Mouse (Mus musculus) right cerebral cortex, postnatal 4 days (tissue): Measurements from ENCODE around the gene Gm4312.
"Not testable (repeated sequence)": the region's sequence is repeated elsewhere in the genome, so short reads cannot be mapped to it uniquely, and the experiment has no call there.

Experiments used
- DNase-seq: peaks from one replicate; pipeline ENCODE4 v3.0.0-alpha.2; 2022

Gm4312 gene

DNA sequence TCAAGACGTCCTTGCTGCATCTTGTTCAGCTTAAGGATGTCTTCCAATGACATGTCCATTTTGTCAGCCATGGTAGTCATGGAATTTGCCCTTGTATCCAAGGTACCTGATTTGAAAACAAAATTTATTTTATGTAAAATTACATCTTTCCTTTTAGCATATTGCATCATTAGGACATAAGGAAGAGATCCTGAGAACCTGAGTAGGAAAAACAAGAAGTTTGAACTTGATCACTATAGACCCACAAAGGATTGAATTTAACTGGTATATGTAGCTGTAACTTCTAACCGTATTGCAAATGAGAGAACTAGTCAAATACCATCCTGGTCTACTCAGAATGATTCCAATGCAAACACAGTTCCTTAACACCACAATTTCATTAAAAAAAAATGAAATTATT, at the start of gene Gm4312:
Gm4312 (minus strand) TSS at position 101 of the 400 bp plus-strand sequence.
- not testable (repeated sequence) for DNase-seq

- no peak for DNase-seq
Observed at GRCm38 (mm10) chr10:100427592-100427991, 45.2 kb upstream of the Gm4312 start.

GRCm38 (mm10) chr10:100415566-100415965, 33.2 kb upstream of the Gm4312 start:
- no peak for DNase-seq

DNA sequence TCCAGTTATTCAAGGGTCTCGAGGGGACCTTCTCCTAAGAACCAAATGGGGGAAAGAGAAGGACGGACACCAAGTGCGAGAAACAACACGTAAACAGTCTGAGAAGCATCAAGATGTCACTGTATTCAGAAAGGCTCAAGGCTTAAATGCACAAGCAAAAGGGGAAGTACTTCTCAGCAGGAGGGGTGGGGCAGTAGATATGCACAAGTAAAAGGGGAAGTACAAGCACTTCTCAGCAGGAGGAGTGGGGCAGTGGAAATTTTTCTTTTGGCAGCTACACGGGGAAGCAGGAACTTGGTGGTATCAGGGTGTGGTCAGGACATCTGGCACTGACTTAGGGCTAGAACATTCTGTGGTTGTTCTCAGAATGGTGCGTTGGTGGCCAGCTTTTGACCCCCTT, 19.9 kb upstream of the Gm4312 start:
- not testable (repeated sequence) for DNase-seq

GRCm38 (mm10) chr10:100361038-100361437, 21.3 kb downstream of the Gm4312 start, which contains the start of gene Gm4307:
Gm4307 (plus strand) TSS chr10:100361338.
- not testable (repeated sequence) for DNase-seq

- DNase-seq = peak; percentile 2
Observed at GRCm38 (mm10) chr10:100356841-100357240, 25.5 kb downstream of the Gm4312 start.

DNA sequence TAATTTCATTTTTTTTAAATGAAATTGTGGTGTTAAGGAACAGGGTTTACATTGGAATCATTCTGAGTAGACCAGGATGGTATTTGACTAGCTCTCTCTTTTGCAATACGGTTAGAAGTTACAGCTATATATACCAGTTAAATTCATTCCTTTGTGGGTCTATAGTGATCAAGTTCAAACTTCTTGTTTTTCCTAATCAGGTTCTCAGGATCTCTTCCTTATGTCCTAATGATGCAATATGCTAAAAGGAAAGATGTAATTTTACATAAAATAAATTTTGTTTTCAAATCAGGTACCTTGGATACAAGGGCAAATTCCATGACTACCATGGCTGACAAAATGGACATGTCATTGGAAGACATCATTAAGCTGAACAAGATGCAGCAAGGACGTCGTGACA, 31.6 kb downstream of the Gm4312 start, which contains the start of gene Gm4305:
Gm4305 (plus strand) TSS at position 301 of the 400 bp plus-strand sequence.
- DNase-seq = not testable (repeated sequence)

- not testable (repeated sequence) for DNase-seq
Observed at GRCm38 (mm10) chr10:100345672-100346071, 36.7 kb downstream of the Gm4312 start, which contains the start of gene Gm4303. Gm4303 (plus strand) TSS chr10:100345972.

DNA sequence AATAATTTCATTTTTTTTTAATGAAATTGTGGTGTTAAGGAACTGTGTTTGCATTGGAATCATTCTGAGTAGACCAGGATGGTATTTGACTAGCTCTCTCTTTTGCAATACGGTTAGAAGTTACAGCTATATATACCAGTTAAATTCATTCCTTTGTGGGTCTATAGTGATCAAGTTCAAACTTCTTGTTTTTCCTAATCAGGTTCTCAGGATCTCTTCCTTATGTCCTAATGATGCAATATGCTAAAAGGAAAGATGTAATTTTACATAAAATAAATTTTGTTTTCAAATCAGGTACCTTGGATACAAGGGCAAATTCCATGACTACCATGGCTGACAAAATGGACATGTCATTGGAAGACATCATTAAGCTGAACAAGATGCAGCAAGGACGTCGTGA, 41.8 kb downstream of the Gm4312 start, which contains the start of gene Gm4302:
Gm4302 (plus strand) TSS at position 301 of the 400 bp plus-strand sequence.
- not testable (repeated sequence) for DNase-seq

DNA sequence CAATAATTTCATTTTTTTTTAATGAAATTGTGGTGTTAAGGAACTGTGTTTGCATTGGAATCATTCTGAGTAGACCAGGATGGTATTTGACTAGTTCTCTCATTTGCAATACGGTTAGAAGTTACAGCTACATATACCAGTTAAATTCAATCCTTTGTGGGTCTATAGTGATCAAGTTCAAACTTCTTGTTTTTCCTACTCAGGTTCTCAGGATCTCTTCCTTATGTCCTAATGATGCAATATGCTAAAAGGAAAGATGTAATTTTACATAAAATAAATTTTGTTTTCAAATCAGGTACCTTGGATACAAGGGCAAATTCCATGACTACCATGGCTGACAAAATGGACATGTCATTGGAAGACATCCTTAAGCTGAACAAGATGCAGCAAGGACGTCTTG, 47.0 kb downstream of the Gm4312 start, which contains the start of gene Gm4301:
Gm4301 (plus strand) TSS at position 301 of the 400 bp plus-strand sequence.
- DNase-seq = not testable (repeated sequence)
